Mouse (Mus musculus) ES-Bruce4 (cell line): Measurements from ENCODE around the gene Lipe.

Experiments used
- CTCF ChIP-seq: IDR thresholded peaks from one replicate; pipeline ENCODE4 v1.8.1; 2011; ENCODE audit warnings: low read depth, low read length
- POLR2A ChIP-seq: IDR thresholded peaks from one replicate; pipeline ENCODE4 v1.8.1; 2011; ENCODE audit warnings: low read length; ENCODE audit not compliant: insufficient read depth

DNA sequence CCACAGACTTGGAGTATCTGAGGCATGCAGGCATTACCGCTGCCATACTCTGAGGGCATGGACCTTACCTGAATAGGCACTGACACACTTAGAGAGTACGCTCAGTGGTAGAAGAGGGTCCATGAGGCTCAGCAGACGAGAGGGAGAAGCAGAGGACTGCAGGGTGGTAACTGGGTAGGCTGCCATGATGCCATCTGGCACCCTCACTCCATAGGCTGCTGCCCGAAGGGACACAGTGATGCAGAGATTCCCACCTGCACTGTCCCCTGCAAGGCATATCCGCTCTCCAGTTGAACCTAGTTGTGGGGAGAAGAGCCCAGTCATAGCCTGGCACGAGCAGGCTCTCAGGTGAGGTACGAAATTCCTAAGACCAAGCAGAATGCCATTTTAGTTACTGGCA, 15.1 kb downstream of the Lipe start:
- TF ChIP-seq CTCF = no peak
- TF ChIP-seq POLR2A = no peak
